Mouse (Mus musculus) cerebellum, adult 9-11 months (tissue): ENCODE data around the gene Nkx2-9.

Experiments
- DNase-seq: peaks from one replicate; pipeline ENCODE4 v3.0.0; 2022

Gene Nkx2-9

GRCm38 (mm10) chr12:56612761-56613437, at the start of gene Nkx2-9:
TSS of gene Nkx2-9 (minus strand) at chr12:56613284.
- DNase-seq, result no peak

- DNase-seq, result peak; percentile 9
These were observed 24.1 kb upstream of the Nkx2-9 start for GRCm38 (mm10) chr12:56637181-56637566.

- DNase-seq, result no peak
These were observed 23.6 kb upstream of the Nkx2-9 start for GRCm38 (mm10) chr12:56636534-56637180.

- DNase-seq, result no peak
These were observed 3.0 kb upstream of the Nkx2-9 start for GRCm38 (mm10) chr12:56616088-56616487.

- DNase-seq, result no peak
These were observed 2.3 kb upstream of the Nkx2-9 start for GRCm38 (mm10) chr12:56615391-56615790.

- DNase-seq, result no peak
These were observed 1.4 kb upstream of the Nkx2-9 start for GRCm38 (mm10) chr12:56614513-56614912.

- DNase-seq, result no peak
These were observed 929 bp upstream of the Nkx2-9 start for GRCm38 (mm10) chr12:56613916-56614510.

GRCm38 (mm10) chr12:56613438-56613830, 350 bp upstream of the Nkx2-9 start:
- no peak for DNase-seq

- no peak for DNase-seq
These were observed 742 bp downstream of the Nkx2-9 start for GRCm38 (mm10) chr12:56612349-56612735.

GRCm38 (mm10) chr12:56611504-56612348, 1.4 kb downstream of the Nkx2-9 start:
- no peak for DNase-seq

- no peak for DNase-seq
These were observed 2.2 kb downstream of the Nkx2-9 start for GRCm38 (mm10) chr12:56610851-56611250.

GRCm38 (mm10) chr12:56591722-56592121, 21.4 kb downstream of the Nkx2-9 start:
- DNase-seq, result no peak

GRCm38 (mm10) chr12:56587830-56588229, 25.3 kb downstream of the Nkx2-9 start:
- DNase-seq, result no peak
